Mouse (Mus musculus): ENCODE data around the gene Clp1.
"Not testable (repeated sequence)": the region's sequence is repeated elsewhere in the genome, so short reads cannot be mapped to it uniquely, and the experiment has no call there.

The Clp1 gene

DNA sequence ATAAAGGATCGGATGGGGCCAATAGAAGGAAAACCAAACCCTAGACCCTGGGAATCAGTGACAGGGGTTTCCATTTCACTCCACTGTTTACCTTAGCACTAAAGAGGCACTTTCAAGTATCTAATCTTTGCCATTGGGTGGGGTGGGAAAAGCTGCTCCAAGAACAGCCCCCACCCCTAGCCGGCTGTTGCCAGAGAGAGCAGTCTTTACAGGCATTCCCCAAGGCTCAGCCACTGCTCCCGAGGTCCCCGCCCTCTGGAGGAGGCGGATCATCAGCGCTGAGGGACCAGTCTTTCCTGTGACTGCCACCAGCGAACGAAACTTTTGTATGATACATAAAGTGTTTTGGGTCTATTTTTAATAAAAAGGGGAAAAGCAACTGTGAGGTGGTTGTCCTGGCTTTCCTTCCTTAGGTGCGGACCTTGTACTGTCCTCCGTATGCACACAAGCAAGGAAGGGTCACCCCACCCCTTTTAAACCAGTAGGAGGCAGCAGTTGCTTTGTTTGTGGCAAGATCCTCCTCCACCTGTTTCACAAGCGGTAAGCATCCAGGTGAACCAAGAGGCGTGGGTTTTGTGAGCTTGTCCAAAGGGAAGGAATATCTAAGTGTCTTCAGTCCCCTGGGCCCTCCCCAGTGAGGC is 11.2 kb upstream of the Clp1 start:
- DNase-seq (ENCODE audit: low spot score in 2 of 2): no peak

GRCm38 (mm10) chr2:84737451-84737925 is 10.3 kb upstream of the Clp1 start:
- no peak for DNase-seq (ENCODE audit: low spot score in 2 of 2)

- no peak for DNase-seq (ENCODE audit: low spot score in 2 of 2)
These were observed 9.4 kb upstream of the Clp1 start for GRCm38 (mm10) chr2:84736312-84737161.

GRCm38 (mm10) chr2:84735346-84735920 is 8.3 kb upstream of the Clp1 start:
- no peak for DNase-seq (ENCODE audit: low spot score in 2 of 2)

DNA sequence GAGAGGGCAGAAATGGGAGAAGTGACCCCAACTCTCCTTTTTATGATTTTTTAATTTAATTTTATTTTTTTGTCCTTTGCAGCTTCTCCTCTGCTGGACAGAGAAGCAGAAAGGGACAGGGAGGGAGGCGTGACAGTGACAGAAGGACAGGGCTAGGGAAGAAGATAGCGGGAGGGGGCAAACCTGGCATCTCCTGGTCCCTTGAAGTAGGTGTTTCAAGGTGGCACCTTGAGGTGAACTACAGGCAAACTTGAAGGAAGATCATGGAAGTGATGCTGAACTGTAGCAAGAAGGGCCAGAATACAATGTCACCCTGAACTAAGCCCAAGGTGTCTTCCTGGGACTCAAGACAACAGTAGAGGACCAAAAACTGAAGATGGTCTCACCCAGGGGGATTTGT is 7.8 kb upstream of the Clp1 start:
- no peak for DNase-seq (ENCODE audit: low spot score in 2 of 2)

- no peak for DNase-seq (ENCODE audit: low spot score in 2 of 2)
These were observed 7.3 kb upstream of the Clp1 start for GRCm38 (mm10) chr2:84734351-84734864.

DNA sequence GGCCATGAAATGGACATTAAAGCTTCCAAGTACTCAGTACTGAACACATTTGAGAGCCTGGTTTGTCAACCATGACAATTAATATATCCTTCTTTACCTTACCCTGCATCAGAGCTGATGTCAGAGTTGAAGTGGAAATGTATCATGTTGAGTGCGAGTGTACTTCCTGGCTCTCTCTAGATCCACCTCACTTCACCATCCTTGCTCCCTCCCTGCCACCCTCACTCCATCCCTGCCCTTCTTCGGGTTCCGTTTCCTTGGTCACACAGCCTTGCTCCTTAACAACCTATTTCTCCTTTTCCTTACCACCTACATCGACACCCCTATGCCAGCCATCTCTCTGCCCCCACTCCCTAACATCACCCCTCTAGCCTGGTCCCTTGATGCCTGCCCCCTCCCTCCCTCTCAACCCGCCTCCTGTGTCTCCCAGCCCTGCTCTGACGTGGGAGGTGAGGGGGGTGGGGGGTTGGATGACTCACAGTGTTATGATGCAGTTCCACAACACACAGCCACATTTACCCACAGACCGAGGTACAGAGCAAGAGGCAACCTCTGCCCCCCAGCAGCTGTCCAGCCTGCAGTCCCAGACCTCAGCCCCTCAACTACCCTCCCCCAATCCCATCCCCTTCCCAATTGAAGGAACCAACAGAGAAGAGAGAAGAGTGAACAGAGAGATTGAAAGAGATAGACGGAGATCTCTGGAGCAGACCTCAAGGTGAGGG is 6.6 kb upstream of the Clp1 start, which contains the start of gene Ypel4:
Ypel4 (plus strand) TSS at position 480 of the 722 bp plus-strand sequence.
- no peak for DNase-seq (ENCODE audit: low spot score in 2 of 2)

- no peak for DNase-seq (ENCODE audit: low spot score in 2 of 2)
These were observed 5.2 kb upstream of the Clp1 start for GRCm38 (mm10) chr2:84732394-84732793.

DNA sequence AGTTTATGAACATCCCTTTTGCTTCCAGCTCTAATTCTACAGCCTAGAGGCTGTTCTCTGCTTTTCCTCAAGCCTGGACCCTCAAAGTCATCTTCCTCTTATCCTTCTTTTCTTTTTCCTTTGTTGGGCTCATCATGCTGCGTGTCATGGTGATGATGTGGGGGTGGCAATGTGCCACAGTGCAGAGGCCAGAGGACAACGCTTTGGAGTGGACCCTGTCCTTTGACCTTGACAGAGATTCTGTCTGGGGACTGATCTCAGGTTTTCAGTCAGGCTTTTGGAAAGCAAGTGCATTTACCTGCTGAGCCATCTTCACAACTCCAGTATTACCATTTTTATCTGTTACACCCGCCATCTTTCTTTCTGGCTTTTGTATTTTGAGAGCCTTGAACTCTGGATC is 4.1 kb upstream of the Clp1 start:
- no peak for DNase-seq (ENCODE audit: low spot score in 2 of 2)

DNA sequence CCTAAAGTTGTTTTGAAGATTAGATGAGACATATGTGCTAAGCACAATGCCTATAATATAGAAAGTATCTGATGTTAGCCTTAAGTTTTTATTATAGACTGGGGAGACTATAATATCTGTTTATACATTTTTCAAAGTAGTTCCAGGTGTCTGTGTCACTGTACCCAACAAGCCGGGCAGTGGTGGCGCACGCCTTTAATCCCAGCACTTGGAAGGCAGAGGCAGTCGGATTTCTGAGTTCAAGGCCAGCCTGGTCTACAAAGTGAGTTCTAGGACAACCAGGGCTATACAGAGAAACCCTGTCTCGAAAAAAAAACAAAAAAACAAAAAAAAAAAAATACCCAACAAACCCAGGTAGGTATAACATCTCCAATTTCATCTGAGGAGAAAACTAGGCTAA is 1.0 kb upstream of the Clp1 start:
- not testable (repeated sequence) for DNase-seq (ENCODE audit: low spot score in 2 of 2)

DNA sequence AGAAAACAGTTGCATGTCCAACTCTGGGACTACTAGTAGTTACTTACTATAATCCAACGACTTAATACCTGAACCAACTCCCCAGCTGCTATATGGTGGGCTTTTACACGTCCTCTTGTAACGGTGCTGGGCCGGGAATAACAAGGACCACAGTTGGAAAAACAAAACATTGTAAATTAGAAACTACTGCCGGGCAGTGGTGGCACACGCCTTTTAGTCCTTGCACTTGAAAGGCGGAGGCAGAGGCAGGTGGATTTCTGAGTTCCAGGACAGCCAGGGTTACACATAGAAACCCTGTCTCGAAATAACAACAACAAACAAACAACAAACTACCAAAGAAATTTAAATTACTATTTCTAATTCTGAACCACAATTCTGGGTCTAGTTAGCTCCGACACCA is 434 bp downstream of the Clp1 start:
- DNase-seq (ENCODE audit: low spot score in 2 of 2): no peak

GRCm38 (mm10) chr2:84725770-84726169 is 1.4 kb downstream of the Clp1 start:
- DNase-seq (ENCODE audit: low spot score in 2 of 2): no peak

DNA sequence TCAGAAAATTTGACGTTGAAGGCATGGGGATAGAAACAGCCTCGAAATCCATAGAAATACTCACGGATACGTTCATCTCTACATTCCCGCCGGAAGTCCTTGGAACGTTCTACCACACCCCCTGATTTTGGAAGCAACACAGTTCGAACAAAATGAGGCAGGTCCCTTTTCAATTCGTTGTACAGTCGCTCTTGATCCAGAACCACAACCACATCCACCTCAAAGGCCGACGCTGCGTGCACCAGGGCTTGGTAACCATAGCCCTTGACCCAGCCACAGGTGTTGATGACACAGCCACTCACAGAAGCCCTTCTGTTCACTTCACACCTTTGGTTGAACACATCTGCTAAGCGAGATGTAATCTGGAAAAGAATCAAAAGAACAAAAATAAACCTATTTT is 3.3 kb downstream of the Clp1 start:
- DNase-seq (ENCODE audit: low spot score in 2 of 2): no peak

GRCm38 (mm10) chr2:84721182-84721581 is 6.0 kb downstream of the Clp1 start:
- DNase-seq (ENCODE audit: low spot score in 2 of 2): no peak

DNA sequence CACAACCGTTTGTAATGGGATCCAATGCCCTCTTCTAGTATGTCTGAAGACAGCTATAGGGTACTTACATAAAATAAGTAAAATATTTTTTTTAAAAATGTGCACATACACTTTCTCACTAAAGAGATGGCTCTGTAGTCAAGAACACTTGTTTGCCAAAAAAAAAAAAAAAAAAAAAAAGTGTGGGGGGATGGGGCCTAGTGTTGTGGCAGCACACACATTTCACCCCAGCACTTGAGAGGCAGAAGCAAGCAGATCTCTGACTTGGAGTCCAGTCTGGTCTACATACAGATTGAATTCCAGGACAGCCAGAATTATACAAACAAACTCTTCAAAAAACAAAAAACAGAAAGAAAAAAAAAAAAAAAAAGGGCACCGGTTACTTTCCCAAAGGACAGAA is 6.4 kb downstream of the Clp1 start:
- no peak for DNase-seq (ENCODE audit: low spot score in 2 of 2)

DNA sequence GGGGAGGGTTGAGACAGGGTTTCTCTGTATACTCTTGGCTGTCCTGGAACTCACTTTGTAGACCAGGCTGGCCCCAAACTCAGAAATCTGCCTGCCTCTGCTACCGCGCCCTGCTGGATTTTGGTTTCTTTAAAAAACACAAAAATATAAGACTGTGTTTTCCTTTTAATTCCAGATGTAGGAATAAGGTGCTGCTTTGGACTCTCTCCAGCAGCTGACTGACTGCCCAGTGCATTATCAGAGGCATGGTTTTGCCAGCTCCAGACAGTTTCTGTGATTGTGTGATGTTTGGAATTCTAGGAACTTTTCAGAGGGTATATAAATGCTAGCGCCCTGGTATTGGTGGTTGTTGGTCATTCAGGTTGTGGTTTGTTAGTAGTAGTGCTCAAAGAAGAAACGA is 9.8 kb downstream of the Clp1 start:
- DNase-seq (ENCODE audit: low spot score in 2 of 2): no peak

- no peak for DNase-seq (ENCODE audit: low spot score in 2 of 2)
These were observed 10.5 kb downstream of the Clp1 start for GRCm38 (mm10) chr2:84716423-84717355.

DNA sequence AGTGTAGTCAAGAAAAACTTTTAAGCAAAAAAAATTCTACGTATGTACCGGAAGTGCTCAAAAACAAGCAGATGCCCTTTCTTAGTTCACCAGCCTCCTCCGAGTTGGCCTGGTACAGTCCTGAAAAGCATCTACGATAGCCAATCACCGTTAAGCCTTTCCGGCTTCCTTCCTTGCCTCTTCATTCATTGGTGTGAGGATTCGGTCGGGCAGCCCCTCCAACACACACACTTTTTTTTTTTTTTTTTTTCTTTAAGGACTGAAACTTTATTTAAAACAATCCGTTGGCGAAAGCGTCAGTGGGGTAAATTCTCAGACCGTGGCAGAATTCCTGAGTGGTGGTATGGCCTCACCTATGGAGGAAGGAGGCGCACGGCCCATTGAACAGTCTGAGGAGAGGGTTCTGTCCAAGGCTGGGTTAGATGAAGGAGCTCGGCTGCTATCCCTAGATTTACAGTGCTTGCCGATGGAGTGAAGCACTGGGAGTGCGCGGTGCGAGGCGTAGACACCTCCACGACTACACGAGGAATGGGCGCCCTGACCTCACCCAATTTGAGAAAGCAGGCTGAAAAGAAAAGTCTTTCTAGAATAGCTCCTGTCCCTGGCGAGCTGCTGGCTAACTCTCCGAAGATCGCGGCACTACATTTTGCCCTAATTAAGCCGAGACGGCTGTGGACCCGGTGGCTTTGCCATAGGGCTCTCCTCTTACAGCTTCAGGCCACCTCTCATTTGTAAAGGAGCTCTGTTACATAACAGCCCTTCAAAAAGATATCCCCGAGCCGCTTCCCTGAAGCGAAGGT is 11.4 kb downstream of the Clp1 start:
- peak; percentile 77 to 83 for DNase-seq (ENCODE audit: low spot score in 2 of 2)

DNA sequence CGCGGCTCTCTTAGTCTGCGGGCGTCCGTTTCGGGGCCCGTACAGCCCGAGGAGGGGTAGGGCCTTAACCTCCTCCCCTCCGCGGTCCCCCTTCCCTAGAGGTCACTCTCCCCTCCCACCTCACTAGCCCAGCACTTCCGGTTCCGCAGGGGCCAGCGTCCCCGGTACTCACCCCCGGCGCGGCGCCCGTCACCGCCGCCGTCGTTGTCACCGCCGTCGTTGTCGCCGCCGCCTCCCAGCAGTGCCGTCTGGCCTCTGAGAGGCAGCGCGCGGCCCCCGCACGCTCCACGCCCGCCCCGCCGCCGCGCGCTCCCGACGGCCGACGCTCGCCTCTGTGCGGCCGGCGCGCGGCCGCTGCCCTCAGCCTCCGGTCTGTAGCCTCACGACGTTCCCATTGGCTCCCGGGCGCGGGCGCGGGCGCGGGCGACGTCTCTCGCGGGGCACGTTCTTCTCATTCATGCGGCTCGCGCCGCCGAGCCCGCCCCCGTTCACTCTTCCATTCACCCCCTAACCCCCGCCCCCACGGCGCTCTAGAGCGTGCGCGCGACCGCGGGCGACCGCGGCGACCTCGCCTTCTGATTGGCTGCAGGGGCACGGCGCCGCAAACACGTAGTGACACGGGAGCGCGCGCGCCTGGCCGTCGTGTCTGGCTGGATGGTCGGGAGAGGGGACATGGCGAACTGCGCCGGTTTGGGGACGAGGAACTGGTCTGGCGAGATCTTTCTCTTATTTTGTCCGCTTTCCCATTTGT is 12.2 kb downstream of the Clp1 start, which contains the start of gene Zdhhc5:
Zdhhc5 (minus strand) TSS at position 370 of the 751 bp plus-strand sequence.
- peak; percentile 99 for DNase-seq (ENCODE audit: low spot score in 2 of 2)
